8 mouse cellular contexts compared by ENCODE assay signal in genomic region chr12:55446366-55446745, GRCm38 (mm10). TPM values are rescaled to one million over a fixed set of nuclear protein-coding genes. Genes with fewer than 3 reads are reported as not detected.
DNase-seq lines count a peak whose midpoint lies in the region; ATAC-seq and TF ChIP-seq lines count a peak whose summit lies in the region.

No protein-coding gene starts in this region.

- no peak for TF ChIP-seq CTCF in liver, adult 2 months (IDR thresholded peaks at IDR 0.05; ENCODE audit: low read depth, low read length)
- no peak for TF ChIP-seq CTCF in embryonic fibroblast, embryonic 13.5 days (IDR thresholded peaks at IDR 0.05; ENCODE audit: borderline replicate concordance, insufficient read depth, low read length)

- H3K4me2 ChIP-seq in intestine, embryonic 15.5 days (replicated peaks) = no peak overlapping the region
- no peak overlapping the region for H3K4me2 ChIP-seq in neural tube, embryonic 12.5 days (replicated peaks)

- peaks cover 6% of the 10 kb centered on the region; the same call in 1 of the 2 replicates for H3K4me1 ChIP-seq in liver, adult 2 months (ENCODE audit: control insufficient read depth, insufficient read depth, low read length)
- peaks cover 3% of the 10 kb centered on the region; the same call in 1 of the 2 replicates for H3K4me1 ChIP-seq in embryonic fibroblast, embryonic 13.5 days (ENCODE audit: control insufficient read depth, insufficient read depth, low read length)
- peaks cover 43% of the 10 kb centered on the region for H3K4me1 ChIP-seq in intestine, embryonic 15.5 days (replicated peaks)
- H3K4me1 ChIP-seq in neural tube, embryonic 12.5 days = peaks cover 16% of the 10 kb centered on the region

- no peak for DNase-seq in liver, adult 2 months (ENCODE audit: extremely low read depth, low read depth, low spot score)
- DNase-seq in liver = no peak
- no peak for DNase-seq in spleen, adult 18-20 months
- DNase-seq in frontal cortex, postnatal 10 days (ENCODE audit: low spot score in 2 of 2) = no peak
- no peak for DNase-seq in urinary bladder, postnatal 4 days (ENCODE audit: low spot score in 2 of 2)

- H3K9ac ChIP-seq in liver, adult 2 months (ENCODE audit: low read depth, low read length) = no peak overlapping the region
- no peak overlapping the region for H3K9ac ChIP-seq in intestine, embryonic 15.5 days
- no peak overlapping the region for H3K9ac ChIP-seq in neural tube, embryonic 12.5 days

- TF ChIP-seq POLR2A in liver, adult 2 months (IDR thresholded peaks at IDR 0.05; ENCODE audit: extremely low read depth, insufficient read depth, low read length) = no peak
- 0 out of 2 replicates have a peak, but pooled peaks have one; percentile 8 for TF ChIP-seq POLR2A in embryonic fibroblast, embryonic 13.5 days (IDR thresholded peaks at IDR 0.05; ENCODE audit: low read depth, low read length)

- H3K36me3 ChIP-seq in liver, adult 2 months (ENCODE audit: control insufficient read depth, insufficient read depth, low read length) = no peaks in the 10 kb centered on the region
- H3K36me3 ChIP-seq in intestine, embryonic 15.5 days = no peaks in the 10 kb centered on the region
- no peaks in the 10 kb centered on the region for H3K36me3 ChIP-seq in neural tube, embryonic 12.5 days

- no peak overlapping the region for H3K4me3 ChIP-seq in liver, adult 2 months (ENCODE audit: insufficient read depth, low read depth, low read length)
- H3K4me3 ChIP-seq in embryonic fibroblast, embryonic 13.5 days (ENCODE audit: insufficient read depth, low read length) = no peak overlapping the region
- no peak overlapping the region for H3K4me3 ChIP-seq in intestine, embryonic 15.5 days (replicated peaks)
- no peak overlapping the region for H3K4me3 ChIP-seq in neural tube, embryonic 12.5 days

- H3K79me2 ChIP-seq in liver, adult 2 months (ENCODE audit: control insufficient read depth, insufficient read depth, low read length) = no peaks in the 10 kb centered on the region

- H3K27ac ChIP-seq in liver, adult 2 months (replicated peaks; ENCODE audit: insufficient read depth, low read depth, low read length) = peak overlapping the region; percentile 43
- peak overlapping the region; percentile 83 for H3K27ac ChIP-seq in embryonic fibroblast, embryonic 13.5 days (ENCODE audit: insufficient read depth, low read length)
- peak overlapping the region; percentile 85 for H3K27ac ChIP-seq in intestine, embryonic 15.5 days
- no peak overlapping the region for H3K27ac ChIP-seq in neural tube, embryonic 12.5 days

- no peak for ATAC-seq in intestine, embryonic 15.5 days
- peak; percentile 17 for ATAC-seq in neural tube, embryonic 12.5 days (ENCODE audit: low FRiP score, low read depth)

- H3K9me3 ChIP-seq in intestine, embryonic 15.5 days = no peaks in the 10 kb centered on the region
- no peaks in the 10 kb centered on the region for H3K9me3 ChIP-seq in neural tube, embryonic 12.5 days

- 89% methylated on average over 4 of the region's 4 CpGs for whole genome bisulfite sequencing in liver, adult 2 months
- WGBS in intestine, embryonic 15.5 days = 94% methylated on average over 4 of the region's 4 CpGs
- WGBS in neural tube, embryonic 12.5 days = 88% methylated on average over 4 of the region's 4 CpGs

- H3K27me3 ChIP-seq in liver, adult 2 months (ENCODE audit: control insufficient read depth, insufficient read depth, low read length) = no peaks in the 10 kb centered on the region
- no peaks in the 10 kb centered on the region for H3K27me3 ChIP-seq in intestine, embryonic 15.5 days (replicated peaks)
- no peaks in the 10 kb centered on the region for H3K27me3 ChIP-seq in neural tube, embryonic 12.5 days (replicated peaks)

RNA-seq across cellular contexts. Expression of gene Nfkbia, which starts 46.1 kb away (rescaled TPM):
- 85.6 and 110 TPM in 2 replicates for total RNA-seq in liver, adult 2 months (2014; rRNA removed)
- polyA plus RNA-seq in liver, adult 2 months (2012; rRNA removed) = 75.3 and 76.4 TPM in 2 replicates
- 40.4 and 40.8 TPM in 2 replicates for polyA plus RNA-seq in embryonic fibroblast, embryonic 13.5 days (2011; ENCODE audit: insufficient read length, low read depth, missing spikeins)
- 72.5 and 74.2 TPM in 2 replicates for polyA plus RNA-seq in intestine, embryonic 15.5 days (2015; fragmentation: Nextera tagmentation; extraction: Ambion mirVana)
- polyA plus RNA-seq in neural tube, embryonic 12.5 days (2016; fragmentation: Nextera tagmentation; extraction: Ambion mirVana) = 40.1 and 44.9 TPM in 2 replicates
